Mouse (Mus musculus) mesoderm, embryonic 11.5 days (tissue): Measurements from ENCODE around the gene Armh1.
"Not testable (repeated sequence)": the region's sequence is repeated elsewhere in the genome, so short reads cannot be mapped to it uniquely, and the experiment has no call there.

Experiments used
- DNase-seq: peaks from one replicate; pipeline ENCODE4 v3.0.0-alpha.2; 2012; ENCODE audit warnings: low read depth, low spot score

Armh1 gene

DNA sequence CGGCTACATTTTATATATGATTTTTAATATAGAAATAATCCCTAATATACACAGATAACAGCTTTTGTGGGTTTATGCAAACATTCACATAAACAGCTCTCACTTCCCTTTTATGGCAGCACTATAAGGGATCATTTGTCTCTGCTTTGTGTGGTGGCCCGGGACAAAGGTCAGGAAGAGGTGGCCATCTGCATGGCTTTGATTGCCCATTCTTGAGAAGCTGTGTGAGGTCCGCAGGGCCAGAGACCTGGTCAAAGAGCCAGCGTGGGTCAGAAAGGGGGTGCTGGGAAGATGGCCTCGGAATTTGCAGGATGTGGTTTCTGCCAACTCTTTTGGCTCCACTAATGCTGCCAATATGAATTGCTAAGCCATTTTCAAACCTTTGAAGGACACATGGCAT lies 28.9 kb downstream of the Armh1 start:
- no peak for DNase-seq

DNA sequence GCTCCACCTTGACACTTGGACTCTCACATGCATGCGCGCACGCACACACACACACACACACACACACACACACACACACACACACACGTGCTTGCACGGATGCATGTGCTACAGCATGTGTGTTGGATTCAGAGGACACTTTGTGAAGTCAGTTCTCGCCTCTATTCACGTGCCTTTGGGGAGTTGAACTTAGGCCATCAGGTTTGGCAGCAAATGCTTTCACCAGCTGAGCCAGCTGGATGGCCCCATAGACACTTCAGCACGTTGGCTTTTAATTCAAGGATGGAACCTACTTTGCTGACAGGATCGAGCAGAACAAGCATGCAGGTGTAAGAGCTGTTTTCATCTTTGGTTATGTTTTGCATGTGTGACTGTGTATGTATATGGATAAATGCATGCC lies 30.1 kb downstream of the Armh1 start:
- no peak for DNase-seq

DNA sequence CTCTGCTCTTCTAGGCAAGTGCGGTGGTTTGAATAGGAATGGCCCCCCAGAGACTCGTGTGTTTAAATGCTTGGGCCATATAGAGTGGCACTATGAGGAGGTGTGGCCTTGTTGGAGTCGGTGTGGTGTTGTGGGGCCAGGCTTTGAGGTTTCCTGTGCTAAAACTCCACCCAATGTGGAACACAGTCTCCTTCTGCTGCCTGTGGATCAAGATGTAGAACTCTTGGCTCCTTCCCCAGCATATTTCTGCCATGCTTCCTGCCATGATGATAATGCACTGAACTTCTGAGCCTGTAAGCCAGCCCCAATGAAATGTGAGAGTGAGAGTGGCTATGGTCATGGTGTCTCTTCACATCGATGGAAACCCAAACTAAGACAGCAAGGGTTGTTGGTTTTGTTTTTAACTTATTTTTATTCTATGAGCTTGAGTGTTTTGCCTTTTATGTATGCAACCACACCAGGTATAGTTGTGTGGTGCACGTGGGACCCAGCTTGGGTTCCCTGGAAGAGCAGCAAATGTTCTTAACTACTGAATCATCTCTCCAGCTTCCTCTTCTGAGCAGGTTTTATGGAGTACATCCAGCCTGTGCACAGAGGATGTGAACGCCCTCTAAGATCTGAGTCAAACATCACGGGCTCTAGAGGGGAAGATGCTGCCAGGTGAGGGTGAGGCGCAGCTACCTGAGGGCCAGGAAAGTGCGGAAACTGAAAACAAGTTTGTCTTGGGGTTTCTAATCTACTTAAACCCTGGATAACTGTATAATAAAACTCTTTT lies 31.0 kb downstream of the Armh1 start:
- DNase-seq, result no peak

DNA sequence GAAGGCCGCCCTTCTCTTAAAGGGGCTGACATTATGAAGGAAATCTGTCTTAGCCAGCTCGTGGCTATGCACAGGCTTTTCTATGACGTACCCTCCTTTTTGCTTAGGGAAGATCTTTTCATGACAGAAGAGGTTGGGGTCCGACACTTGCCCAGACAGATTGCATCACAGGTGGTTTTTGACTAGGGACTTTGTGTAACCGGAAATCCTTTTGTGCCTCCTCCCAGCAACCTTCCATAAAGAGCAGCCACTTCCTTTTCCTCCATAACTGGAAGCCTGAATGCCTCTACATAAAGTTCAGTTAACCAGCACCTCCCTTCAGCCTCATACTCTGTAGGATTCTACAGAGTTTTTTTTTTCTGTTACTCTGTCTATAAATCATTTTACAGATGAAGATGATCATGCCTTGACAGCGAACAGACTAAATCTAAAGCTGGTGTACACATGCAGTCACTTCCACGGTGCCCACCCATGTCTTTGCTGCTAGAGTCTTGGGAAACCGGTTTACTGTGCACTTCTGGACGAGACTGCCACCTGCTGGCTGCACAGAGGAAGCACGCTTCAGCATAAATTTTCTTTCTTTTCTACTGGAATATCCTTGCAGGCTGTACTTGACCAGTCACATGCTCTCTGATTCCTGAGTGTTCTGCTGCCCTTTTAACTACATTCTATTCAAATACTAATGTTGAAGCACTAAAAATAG lies 33.3 kb downstream of the Armh1 start:
- peak; percentile 80 for DNase-seq

DNA sequence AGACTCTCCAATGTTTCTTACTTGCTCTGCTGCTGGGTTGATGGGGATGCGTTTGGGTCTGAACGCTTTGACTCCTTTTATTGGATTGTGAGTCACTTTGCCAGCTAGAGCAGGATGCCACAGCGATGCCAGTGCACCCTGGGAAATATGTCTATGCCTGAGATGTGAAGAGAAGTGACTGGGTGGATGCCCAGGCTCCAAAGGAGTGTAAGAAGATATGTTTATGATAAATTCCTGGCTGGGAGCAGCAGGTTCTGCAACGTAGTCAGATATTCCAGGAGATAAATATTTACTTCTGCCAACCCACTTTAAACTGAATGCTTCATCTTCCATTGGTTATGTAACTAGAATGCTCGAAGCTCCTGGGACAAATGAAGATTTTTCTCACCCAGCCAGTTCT lies 34.9 kb downstream of the Armh1 start:
- DNase-seq, result no peak

DNA sequence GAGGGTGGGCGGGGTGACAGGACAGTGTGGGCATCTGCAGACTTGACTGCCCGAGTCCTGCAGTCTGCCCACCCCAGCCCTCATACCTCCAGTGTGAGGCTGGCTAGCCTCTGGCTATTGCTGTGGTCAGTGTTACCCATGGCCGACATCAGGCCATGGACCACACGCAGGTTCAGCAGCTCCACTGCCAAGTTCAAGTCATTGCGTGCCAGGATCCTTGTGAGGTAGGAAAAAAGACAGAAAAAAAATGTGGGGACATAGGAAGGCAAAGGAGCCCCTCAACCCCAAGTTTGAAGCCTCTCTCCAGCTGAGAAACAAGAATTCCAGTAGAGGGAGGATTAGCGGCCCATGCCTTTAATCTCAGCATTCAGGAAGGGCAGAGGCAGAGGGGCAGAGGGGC lies 37.7 kb downstream of the Armh1 start:
- no peak for DNase-seq

DNA sequence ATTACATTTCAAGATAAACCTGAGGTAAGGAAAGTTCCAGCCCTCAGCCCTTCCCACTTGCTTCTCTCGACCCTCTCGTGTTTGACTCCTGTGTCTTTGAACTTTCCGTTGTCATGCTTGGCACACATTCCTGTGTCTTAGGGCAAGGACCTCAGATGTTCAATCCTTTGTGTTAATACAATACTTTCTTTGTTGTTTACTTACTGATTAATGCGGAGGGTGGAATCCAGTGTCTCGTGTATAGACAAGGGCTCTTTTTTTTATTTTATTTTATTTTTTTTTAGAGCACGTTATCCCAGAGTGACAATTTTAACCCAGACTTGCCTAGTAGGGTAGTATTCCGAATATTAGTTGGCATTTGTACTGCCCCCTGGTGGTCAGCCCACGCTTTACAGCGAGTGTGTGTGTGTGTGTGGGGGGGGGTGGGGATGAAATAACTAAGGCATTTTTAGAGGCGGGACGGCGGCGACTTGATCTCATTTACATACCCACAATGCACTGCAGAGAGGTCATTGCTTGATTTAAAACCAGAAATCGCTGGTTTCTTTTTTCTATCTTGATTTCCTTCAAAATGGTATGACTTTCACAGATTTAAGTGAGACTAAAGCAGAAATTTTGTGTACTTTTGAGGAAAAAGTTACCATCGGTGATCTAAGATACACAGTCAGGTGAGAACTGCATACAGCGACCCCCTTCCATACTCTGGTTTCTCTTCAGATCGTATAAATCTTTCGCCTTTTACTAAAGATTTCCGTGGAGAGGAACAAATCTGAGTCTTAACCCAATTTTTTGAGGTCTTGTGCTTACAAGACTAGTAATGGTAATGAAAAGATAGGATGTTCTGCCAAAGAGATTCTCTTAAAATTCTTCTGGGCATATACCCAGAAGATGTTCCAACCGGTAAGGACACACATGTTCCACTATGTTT lies 41.5 kb downstream of the Armh1 start:
- DNase-seq, result peak; percentile 89

DNA sequence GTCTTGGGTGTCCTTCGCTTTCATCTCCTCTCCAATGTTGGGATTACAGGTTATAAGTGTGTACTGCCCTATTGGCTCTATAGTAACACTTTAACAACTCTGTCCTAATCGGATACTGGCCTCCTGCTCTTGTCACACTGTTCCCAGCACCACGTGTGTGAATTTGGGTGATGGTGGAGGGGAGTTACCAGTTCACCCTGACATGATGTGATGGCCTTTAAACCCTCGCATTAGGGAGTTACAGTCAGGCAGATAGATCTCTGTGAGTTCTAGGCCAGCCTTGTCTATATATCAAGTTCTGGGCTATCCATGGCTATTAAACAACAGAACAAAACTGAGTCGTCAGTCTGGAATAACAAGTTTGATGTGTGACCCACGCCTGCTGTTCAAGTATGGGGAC lies 42.3 kb downstream of the Armh1 start:
- no peak for DNase-seq

DNA sequence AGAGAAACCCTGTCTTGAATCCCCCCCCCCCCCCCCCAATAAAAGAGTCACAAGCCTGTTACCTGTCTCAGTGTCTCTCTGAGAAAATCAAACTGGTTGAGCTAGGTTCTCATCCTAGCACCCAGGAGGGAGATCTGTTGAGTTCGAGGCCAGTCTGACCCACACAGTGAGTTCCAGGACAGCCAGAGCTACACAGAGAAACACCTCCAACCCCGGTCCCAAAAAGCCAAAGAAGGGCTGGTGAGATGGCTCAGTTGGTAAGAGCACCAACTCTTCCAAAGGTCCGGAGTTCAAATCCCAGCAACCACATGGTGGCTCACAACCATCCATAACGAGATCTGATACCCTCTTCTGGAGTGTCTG lies 49.0 kb downstream of the Armh1 start:
- DNase-seq, result no peak

DNA sequence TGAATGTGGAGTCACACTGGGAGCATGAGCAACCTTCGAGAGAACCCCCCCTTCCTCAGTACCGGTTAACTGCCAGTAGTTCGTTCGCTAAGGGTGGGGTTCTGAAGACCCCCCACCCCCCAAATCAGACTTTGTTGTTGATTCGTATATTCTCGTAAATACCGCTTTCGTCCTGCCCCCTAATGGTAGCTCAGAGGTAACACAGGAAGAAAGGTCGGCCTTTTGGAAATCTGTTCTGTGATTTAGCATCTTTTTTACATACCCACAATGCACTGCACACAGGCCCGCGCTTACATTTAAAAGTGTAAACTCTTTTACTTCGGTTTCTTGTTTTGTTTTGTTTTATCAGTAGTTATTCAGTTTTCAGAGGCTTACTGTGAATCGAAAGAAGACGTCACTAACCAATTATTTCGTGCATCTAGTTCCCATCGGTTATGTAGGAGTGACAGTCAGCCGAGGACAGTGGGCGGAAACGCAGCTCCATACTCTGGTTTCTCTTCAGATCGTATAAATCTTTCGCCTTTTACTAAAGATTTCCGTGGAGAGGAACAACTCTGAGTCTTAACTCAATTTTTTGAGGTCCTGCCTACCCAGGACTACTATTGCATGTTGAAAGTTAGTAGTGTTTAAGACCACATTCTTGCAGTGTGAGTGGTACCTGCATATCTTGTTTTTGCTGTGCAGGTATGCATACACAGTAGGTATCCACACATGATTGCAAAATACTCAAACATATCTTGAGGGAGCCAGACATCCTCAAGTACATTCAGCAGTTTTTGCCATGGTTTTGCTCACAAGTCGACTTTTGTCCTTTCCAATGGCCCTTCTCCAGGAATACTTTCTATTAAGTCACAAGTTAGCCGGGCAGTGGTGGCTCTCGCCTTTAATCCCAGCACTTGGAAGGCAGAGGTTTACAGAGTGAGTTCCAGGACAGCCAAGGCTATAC lies 49.6 kb downstream of the Armh1 start:
- DNase-seq, result peak; percentile 87

DNA sequence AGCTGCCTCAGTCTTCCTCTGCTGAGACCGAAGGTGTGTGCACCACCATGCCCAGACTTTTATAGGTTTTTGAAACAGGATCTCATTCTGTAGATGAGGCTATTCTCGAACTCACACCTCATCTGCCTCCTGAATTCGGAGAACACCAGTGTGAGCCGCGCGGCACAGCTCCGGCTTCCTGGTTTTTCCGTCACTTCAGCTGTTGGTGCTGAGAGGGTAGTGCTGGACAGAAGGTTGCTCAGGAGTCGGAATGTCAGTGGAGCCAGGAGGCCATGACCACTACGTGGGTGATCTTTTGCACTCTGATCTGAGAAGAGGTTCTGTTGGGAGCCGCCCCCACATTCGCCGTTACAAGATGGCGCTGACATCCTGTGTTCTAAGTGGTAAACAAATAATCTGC lies 60.1 kb downstream of the Armh1 start:
- no peak for DNase-seq

DNA sequence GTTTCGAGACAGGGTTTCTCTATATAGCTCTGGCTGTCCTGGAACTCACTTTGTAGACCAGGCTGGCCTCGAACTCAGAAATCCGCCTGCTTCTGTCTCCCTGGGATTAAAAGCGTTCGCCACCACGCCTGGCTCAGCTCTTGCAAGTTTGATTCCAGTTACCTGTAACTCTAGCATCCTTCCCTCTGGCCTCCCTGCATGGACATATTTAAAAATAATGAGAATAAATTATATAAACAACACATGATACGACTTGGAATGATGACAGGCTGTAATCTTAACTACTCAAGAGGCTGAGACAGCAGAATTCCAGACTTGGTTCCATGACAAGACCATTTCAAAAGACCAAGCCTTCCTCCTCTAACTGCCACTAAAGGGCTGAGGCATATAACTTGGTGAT lies 61.3 kb downstream of the Armh1 start:
- DNase-seq, result no peak

DNA sequence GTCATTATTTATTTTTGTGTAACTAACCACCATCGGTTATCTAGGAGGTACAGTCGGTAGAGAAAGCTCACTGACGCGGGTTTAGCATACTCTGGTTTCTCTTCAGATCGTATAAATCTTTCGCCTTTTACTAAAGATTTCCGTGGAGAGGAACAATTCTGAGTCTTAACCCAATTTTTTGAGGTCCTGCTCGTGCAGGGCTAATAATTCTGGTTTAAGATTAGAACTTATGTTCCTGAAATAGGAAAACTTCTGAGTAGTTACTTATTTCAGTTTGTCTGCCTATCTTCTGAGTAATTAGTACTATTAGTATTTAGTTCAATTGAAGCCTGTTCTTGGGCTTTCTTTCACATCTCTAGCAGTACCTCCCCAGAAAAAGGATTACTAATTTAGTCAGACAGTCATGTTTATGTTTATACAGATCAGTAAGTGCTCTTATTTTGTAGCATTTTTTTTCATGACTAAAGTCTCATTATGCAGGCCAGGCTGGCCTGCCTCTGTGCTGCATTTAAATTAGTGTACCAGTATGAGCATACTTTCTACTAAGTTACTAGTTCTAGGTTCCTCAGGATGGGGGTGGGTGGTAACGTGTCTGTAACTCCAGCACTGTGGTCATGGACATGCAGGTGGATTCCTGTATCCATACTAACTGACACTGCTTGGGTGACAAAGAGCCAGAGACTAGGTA lies 61.9 kb downstream of the Armh1 start:
- DNase-seq, result peak; percentile 88

DNA sequence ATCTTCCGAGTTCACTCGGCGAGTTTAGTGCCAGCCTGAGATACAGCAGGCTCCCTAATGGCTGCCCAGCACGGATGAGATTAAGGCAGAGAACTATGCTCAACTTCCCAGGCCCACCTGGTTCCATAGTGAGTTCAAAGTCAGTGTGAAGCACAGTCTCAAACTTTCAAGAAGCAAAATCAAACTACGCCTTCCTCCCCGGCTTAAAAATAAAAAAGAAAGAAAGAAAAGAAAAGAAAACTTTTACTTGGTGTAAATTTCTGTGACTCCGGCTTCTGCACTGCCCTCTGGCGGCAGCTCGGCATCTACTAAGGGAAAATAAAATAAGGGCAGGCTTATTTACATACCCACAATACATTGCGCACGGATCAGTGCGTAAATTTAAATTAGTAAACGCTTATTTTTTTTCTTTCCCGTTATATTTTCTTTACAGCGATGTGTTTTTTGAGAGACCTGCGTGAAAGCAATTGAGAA lies 62.5 kb downstream of the Armh1 start:
- peak; percentile 92 for DNase-seq

DNA sequence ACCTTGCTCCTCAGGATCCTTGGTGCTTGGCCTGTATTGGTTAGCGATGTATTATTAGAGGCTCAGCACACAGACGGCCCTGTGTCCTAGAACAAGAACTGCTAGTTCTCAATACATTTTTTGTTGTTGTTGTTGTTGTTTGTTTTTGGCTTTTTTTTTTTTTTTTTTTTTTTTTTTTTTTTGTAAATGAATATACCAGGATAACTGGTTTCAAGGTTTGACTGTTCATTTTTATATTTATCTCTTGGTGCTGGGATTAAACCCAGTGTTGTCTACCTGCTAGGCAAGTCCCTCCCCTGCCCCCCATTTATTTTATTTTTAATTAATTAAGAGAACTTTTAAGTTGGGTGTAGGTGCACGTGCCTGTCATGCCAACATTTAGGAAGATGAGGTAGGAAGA lies 63.0 kb downstream of the Armh1 start:
- no peak for DNase-seq

DNA sequence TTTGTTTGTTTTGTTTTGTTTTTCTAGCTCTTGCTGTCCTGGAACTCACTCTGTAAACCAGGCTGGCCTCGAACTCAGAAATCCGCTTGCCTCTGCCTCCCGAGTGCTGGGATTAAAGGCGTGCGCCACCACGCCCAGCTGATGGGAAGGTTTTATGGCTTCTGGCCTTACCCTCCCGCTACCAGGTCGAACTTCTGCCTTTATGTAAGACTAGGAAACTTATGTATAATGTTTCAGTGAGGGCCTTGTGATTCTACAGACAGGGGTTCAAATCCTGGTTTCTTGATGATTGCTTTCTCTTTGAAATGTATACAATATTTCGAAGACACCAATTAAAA lies 69.2 kb downstream of the Armh1 start:
- not testable (repeated sequence) for DNase-seq

DNA sequence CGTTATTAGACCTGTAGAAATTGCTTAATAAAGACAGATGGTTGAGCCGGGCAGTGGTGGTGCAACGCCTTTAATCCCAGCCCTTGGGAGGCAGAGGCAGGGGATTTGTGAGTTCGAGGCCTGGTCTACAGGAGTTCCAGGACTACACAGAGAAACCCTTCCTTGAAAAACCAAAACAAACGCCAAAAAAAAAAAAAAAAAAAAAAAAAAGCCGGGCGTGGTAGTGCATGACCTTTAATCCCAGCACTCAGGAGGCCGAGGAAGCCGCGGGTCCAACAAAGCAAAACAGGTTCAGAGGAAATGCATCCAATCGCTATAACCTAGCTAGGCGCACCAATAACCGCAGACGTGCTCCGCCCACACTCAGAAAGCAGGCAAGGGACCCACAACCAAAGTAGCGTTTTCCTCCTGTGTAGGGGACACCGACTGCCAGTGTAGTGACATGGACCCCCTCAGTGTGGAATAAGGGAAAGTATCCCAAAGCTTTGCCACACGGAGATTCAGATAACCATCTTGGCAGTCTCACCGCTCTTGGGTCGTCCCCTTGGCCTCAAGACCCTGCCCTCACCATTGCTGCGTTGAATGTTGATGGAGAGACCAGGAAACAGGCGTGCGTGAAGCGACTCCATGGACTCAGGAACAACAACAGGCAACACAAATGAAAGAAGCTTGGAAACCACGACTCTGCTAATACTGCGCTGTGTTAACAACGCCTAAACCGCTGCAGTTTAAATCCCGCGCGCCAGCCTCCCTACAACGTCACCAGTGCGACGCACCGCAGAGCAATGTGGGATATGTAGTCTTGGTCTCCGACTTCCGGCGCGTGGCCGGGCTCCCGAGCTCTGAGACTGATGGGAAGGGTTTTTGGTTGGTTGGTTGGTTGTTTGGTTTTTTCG lies 69.8 kb downstream of the Armh1 start, which contains the start of gene Kif2c:
Gene Kif2c, minus strand, starts transcription at position 777 of the 896 bp plus-strand sequence.
- DNase-seq, result peak; percentile 92

DNA sequence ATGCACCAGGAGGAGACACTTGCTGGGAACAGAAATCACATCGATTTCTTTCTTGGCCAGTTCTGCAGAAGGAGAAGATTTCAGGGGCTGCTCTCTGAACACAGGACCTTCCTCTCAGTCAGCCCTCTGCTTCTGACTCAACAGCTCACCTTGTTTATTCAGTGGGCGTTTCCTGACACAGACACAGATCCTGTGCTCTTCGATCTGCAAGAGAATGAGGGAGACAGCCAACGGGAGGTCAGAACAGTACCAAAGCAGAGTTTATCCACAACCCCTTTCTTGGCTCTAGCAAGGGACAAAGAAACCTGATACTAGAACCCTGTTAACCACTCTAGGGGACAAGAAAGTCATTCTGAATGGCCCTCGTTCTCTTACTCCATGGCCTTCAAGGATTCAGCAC lies 82.0 kb downstream of the Armh1 start:
- DNase-seq, result no peak
